In the genomic region with DNA sequence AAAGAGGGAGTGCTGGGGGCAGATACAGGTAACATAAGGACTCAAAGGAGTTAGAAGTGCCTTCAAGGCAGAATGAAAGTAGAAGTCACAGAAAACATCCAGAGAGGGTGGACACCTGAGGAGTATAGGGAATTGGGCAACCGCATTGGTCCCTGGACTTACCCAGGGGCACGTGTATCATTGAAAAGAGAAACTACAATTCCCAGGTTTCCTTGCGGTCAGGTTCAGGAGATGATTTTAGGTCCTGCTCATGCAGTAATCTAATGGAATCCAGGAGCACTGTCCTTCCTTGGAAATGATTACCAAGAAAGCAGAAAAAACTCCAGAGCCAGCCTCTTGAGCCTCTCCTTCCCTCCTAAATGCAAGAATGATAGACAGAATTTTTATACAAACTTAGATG, we compare ENCODE assay signal across 17 mouse cellular contexts.
"Had no signal": no experiment of that assay in that cellular context is flagged by ENCODE, and none has a peak within 500 bp of the region (broad histone marks: within the 10 kb centered on the region; RNA-seq: fewer than 3 reads in every experiment).

No protein-coding gene starts in this region.

- H3K36me3 ChIP-seq: lung, embryonic 15.5 days; stomach, embryonic 15.5 days had no signal

- ATAC-seq: lung, postnatal 0 days; midbrain, embryonic 16.5 days had no signal

- H3K4me2 ChIP-seq: lung, embryonic 15.5 days; midbrain, embryonic 12.5 days; neural tube, embryonic 12.5 days; stomach, embryonic 15.5 days had no signal

- DNase-seq: lung, adult 2 months; lung, postnatal 14 days; lung, postnatal 36 days; midbrain, embryonic 14.5 days; right cerebral cortex, postnatal 14 days; thymus, adult 2 months; thymus, postnatal 25 days; thymus, postnatal 4 days had no signal

- H3K27me3 ChIP-seq: lung, embryonic 15.5 days; megakaryocyte, embryonic 14.5 days; midbrain, embryonic 12.5 days; neural tube, embryonic 12.5 days; stomach, embryonic 15.5 days had no signal

- H3K27ac ChIP-seq: lung, embryonic 15.5 days; macrophage; midbrain, embryonic 12.5 days; neural tube, embryonic 12.5 days; stomach, embryonic 15.5 days; stomach, postnatal 0 days had no signal

- H3K9me3 ChIP-seq: lung, embryonic 15.5 days; megakaryocyte, embryonic 14.5 days; midbrain, embryonic 12.5 days; neural tube, embryonic 12.5 days; stomach, embryonic 15.5 days had no signal

- H3K4me3 ChIP-seq: lung, embryonic 15.5 days; megakaryocyte, embryonic 14.5 days; midbrain, embryonic 12.5 days; neural tube, embryonic 12.5 days; stomach, embryonic 15.5 days had no signal

- H3K4me1 ChIP-seq: lung, embryonic 15.5 days; midbrain, embryonic 12.5 days; neural tube, embryonic 12.5 days; stomach, embryonic 15.5 days had no signal

- H3K9ac ChIP-seq: lung, embryonic 15.5 days; midbrain, embryonic 12.5 days; neural tube, embryonic 12.5 days; stomach, embryonic 15.5 days had no signal
